Mouse (Mus musculus) liver, embryonic 14.5 days (tissue): Measurements from ENCODE around the gene Slc12a4. TPM values are rescaled to one million over a fixed set of nuclear protein-coding genes. Genes with fewer than 3 reads are reported as not detected.
A peak's percentile ranks its signal among the peaks of the same experiment; 100 is the strongest.

Source experiments
- ATAC-seq: fragments of 200-750 bp; cut with Nextera tagmentation; 2 replicates; pipeline ENCODE4 v1.8.0; 2017; ENCODE audit warnings: moderate number of reproducible peaks, mild to moderate bottlenecking, moderate library complexity; ENCODE audit not compliant: insufficient read depth
- DNase-seq, 3 experiments: peaks; one replicate each; pipeline ENCODE4 v3.0.0-alpha.2; 2012 to 2013; ENCODE audit warnings: low read depth in 3 of 3, low spot score in 3 of 3
- H3K27ac ChIP-seq: fragments of 300-500 bp; sonication (generic); 2 replicates; pipeline ENCODE4 v1.5.1; 2014; ENCODE audit warnings: moderate library complexity, mild to moderate bottlenecking, control low read depth, inconsistent platforms
- H3K27me3 ChIP-seq: fragments of 300-500 bp; sonication (generic); 2 replicates; pipeline ENCODE4 v1.6.1; 2014; ENCODE audit warnings: mild to moderate bottlenecking, low read length, moderate library complexity; ENCODE audit not compliant: control insufficient read depth, insufficient read depth
- H3K36me3 ChIP-seq: fragments of 300-500 bp; sonication (generic); replicated peaks from 2 replicates; pipeline ENCODE4 v1.6.1; 2014; ENCODE audit warnings: low read depth; ENCODE audit not compliant: control insufficient read depth, insufficient read depth
- H3K4me1 ChIP-seq, 2 experiments: fragments of 200-500 bp in 1 of 2; fragments of 300-500 bp in 1 of 2; sonication (generic) in 1 of 2; replicated peaks; 2 replicates each; pipeline ENCODE4 v1.6.1; 2012 to 2014; ENCODE audit warnings: antibody characterized with exemption in 1 of 2, inconsistent platforms in 1 of 2, low read length in 1 of 2; ENCODE audit not compliant: control insufficient read depth in 2 of 2, insufficient read depth in 2 of 2
- H3K4me2 ChIP-seq: fragments of 300-500 bp; sonication (generic); 2 replicates; pipeline ENCODE4 v1.6.1; 2014; ENCODE audit warnings: low read depth, mild to moderate bottlenecking, control low read depth, moderate library complexity
- H3K4me3 ChIP-seq, 2 experiments: fragments of 200-500 bp in 1 of 2; fragments of 300-500 bp in 1 of 2; sonication (generic) in 1 of 2; 2 replicates each; pipeline ENCODE4 v1.5.1; 2012 to 2014; ENCODE audit warnings: low read depth in 2 of 2, low read length in 2 of 2, mild to moderate bottlenecking in 2 of 2, control low read depth in 1 of 2, inconsistent platforms in 1 of 2, moderate library complexity in 1 of 2; ENCODE audit not compliant: insufficient read depth in 1 of 2
- H3K9ac ChIP-seq: fragments of 300-500 bp; sonication (generic); replicated peaks from 2 replicates; pipeline ENCODE4 v1.6.1; 2014; ENCODE audit warnings: mild to moderate bottlenecking, control low read depth, moderate library complexity
- H3K9me3 ChIP-seq: fragments of 300-500 bp; sonication (generic); 2 replicates; pipeline ENCODE4 v1.6.1; 2016; ENCODE audit warnings: low read length, mixed read lengths; ENCODE audit not compliant: control insufficient read depth
- CTCF ChIP-seq: IDR thresholded peaks from 2 replicates; pipeline ENCODE4 v1.5.1; 2016; ENCODE audit warnings: antibody characterized with exemption, low read depth, control low read depth
- EP300 ChIP-seq: IDR thresholded peaks from 2 replicates; pipeline ENCODE4 v1.6.1; 2016; ENCODE audit warnings: antibody characterized with exemption, low read depth
- WGBS: fragments of 180-500 bp; shearing (Covaris S2); extraction: QIAGEN DNeasy Blood & Tissue Kit; methylation state at CpG from one replicate; pipeline ENCODE4 v1.1.7; 2014; ENCODE audit not compliant: insufficient replicate concordance; 5-methylcytosine and 5-hydroxymethylcytosine counted together
- polyA plus RNA-seq, 2 experiments: library from polyadenylated mRNA; depleted of rRNA in 1 of 2; stranded (reverse) in 1 of 2; unstranded in 1 of 2; fragments of >200 nt; fragmentation: Nextera tagmentation in 1 of 2; extraction: Ambion mirVana in 1 of 2; gene quantifications; 2 replicates each; pipeline versions ENCODE4 v1.2.1 to v1.2.3; 2012 to 2014

Slc12a4 gene
- polyA plus RNA-seq, 2 experiments = 6.9 to 11.1 TPM

DNA sequence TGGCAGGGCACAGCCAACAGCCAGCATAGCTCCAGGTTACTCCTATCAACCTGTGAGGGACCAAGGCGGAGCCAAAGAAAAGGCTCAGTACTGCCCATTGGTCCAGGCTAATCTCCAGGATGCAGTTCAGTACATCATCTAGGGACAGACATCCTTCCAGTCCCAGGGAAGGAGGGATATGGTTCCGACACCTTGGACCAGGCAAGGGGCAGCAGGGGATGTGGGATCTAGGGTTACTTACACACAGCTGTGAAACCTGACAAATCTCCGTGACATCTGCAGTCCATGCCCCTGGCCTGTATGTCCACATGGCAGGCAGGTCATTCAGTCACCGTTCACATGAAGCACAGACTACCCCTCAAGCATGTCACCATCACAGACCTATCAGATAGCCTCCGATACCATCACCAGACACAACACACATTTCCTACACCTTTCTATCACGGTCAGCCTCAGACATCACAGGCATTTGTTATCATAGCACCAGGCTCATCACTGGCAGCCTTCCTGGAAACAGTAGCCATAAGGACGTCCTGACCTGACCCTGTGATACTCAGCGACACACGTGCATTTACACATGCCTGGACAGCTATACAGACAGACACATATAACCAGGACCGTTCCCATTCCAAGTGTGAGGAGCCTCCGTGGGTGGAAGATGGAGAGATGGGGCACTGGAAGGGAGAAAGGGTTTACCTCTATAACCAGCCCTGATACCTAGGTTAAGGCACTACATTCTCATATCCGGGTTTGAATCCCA is 1.2 kb downstream of the Slc12a4 start:
- Histone ChIP-seq H3K36me3 (no peaks in the 10 kb centered on the region; the same call in 1 of the 2 replicates), H3K9ac (peak overlapping the region; percentile 84), H3K4me1 (peaks cover 19 to 43% of the 10 kb centered on the region in 2 experiments), H3K9me3 (no peaks in the 10 kb centered on the region), H3K27me3 (no peaks in the 10 kb centered on the region), H3K4me3 (peak overlapping the region; percentile 59 to 69), H3K4me2 (peak overlapping the region; percentile 89), H3K27ac (no peak overlapping the region)
- TF ChIP-seq CTCF = no peak
- no peak for TF ChIP-seq EP300
- DNase-seq (no peak), ATAC-seq (no peak)
- 50% methylated on average over 12 of the region's 12 CpGs for WGBS

- Histone ChIP-seq H3K27me3 (no peaks in the 10 kb centered on the region), H3K4me3 (no peak overlapping the region), H3K36me3 (peaks cover 4% of the 10 kb centered on the region), H3K9ac (no peak overlapping the region), H3K4me2 (peak overlapping the region; percentile 38), H3K9me3 (no peaks in the 10 kb centered on the region), H3K4me1 (peaks cover 15 to 33% of the 10 kb centered on the region in 2 experiments), H3K27ac (no peak overlapping the region)
- ATAC-seq (peak; percentile 32; the same call in 1 of the 2 replicates), DNase-seq (peak in 1 of 3 experiments; percentile 41)
- 12% methylated on average over 10 of the region's 10 CpGs for WGBS
- TF ChIP-seq CTCF = no peak
- peak; percentile 67 for TF ChIP-seq EP300
Measured at GRCm38 (mm10) chr8:105961536-105961935, 4.4 kb downstream of the Slc12a4 start.

DNA sequence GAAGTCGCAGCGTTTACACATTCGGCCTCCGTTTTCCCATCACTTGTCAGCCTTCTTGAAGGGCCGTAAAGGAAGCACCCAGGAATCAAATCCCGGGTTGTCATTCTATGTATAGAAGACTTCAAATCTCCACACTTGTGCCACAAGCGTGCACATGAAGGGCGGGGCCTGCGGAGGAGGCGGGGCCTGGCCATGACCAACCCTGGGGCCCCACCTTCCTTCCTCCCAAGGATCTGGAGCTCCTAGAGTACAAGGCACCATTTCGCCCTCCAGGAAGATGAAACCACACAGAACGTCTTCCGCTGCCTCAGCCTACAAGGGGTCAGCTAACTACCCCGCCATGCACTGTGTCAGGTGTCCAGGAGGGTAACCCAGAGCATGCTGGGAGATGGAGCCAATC is 4.8 kb downstream of the Slc12a4 start:
- 47% methylated on average over 14 of the region's 14 CpGs for WGBS
- Histone ChIP-seq H3K27ac (no peak overlapping the region), H3K9me3 (no peaks in the 10 kb centered on the region), H3K4me1 (peaks cover 13 to 29% of the 10 kb centered on the region in 2 experiments), H3K9ac (no peak overlapping the region), H3K36me3 (peaks cover 4% of the 10 kb centered on the region), H3K4me2 (peak overlapping the region; percentile 38), H3K27me3 (no peaks in the 10 kb centered on the region), H3K4me3 (no peak overlapping the region)
- DNase-seq = peak in 1 of 3 experiments; percentile 29
- no peak for TF ChIP-seq EP300
- TF ChIP-seq CTCF = no peak
- ATAC-seq = no peak

DNA sequence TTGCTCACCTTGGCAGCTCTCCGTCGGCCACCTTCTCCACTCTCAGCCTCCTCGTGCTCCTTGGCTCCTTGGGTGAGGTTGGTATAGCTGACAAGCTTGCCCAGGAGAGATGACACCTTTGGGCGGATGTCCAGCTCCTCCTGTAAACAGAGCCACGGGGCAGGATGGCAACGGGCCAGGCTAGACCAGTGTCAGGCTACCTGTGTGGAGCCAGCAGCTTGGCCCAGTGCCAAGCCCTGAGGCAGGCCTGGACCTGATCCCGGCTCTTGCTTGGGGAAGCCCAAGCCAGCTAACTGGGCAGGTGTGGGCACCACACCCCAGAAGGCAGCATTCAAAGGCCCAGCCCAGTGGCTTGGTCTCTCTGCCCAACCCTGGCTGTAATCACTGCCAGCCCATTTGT is 6.5 kb downstream of the Slc12a4 start:
- H3K9me3 ChIP-seq = no peaks in the 10 kb centered on the region
- H3K36me3 ChIP-seq = peaks cover 9% of the 10 kb centered on the region
- WGBS = 79% methylated on average over 7 of the region's 7 CpGs
- no peak for ATAC-seq
- H3K27me3 ChIP-seq = no peaks in the 10 kb centered on the region
- no peak overlapping the region for H3K4me3 ChIP-seq
- peaks cover 5 to 23% of the 10 kb centered on the region in 2 experiments for H3K4me1 ChIP-seq
- no peak overlapping the region for H3K9ac ChIP-seq
- H3K4me2 ChIP-seq = no peak overlapping the region
- DNase-seq = no peak
- no peak for TF ChIP-seq CTCF
- TF ChIP-seq EP300 = no peak
- H3K27ac ChIP-seq = no peak overlapping the region

- TF ChIP-seq CTCF = 0 out of 2 replicates have a peak, but pooled peaks have one; percentile 18
- TF ChIP-seq EP300 = no peak
- Histone ChIP-seq H3K9me3 (no peaks in the 10 kb centered on the region), H3K9ac (no peak overlapping the region), H3K36me3 (peaks cover 12% of the 10 kb centered on the region), H3K4me1 (peaks cover 4 to 17% of the 10 kb centered on the region in 2 experiments), H3K4me3 (no peak overlapping the region), H3K4me2 (no peak overlapping the region), H3K27ac (no peak overlapping the region), H3K27me3 (no peaks in the 10 kb centered on the region)
- WGBS = 70% methylated on average over 3 of the region's 4 CpGs
- ATAC-seq (no peak), DNase-seq (no peak)
Measured at GRCm38 (mm10) chr8:105957813-105958212, 8.1 kb downstream of the Slc12a4 start.
